Mouse (Mus musculus): ENCODE results near the gene Tmem183a.

DNA sequence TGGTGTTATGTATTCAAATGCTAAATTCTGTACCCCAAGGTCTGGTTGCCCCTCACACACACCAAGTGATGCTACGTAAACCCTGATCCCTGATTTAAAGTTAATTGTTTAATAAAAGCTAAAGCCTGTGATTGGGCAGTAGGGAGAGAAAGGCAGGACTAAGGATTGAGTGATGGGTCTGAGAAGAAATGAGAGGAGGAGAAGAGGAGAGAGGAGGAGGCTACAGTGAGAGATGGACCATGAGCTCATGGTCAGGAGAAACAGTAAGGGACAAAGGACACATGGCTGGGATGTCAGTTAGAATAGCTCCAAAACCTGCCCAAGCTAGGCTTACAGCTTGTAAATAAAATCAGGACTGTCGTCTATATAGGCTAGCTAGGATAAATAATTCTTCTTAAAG is 19.3 kb upstream of the Tmem183a start:
- TF ChIP-seq CTCF (IDR thresholded peaks at IDR 0.05; ENCODE audit: extremely low read depth, insufficient read length, insufficient replicate concordance, low read depth, low read length) (no peak), POLR2A (IDR thresholded peaks at IDR 0.05; ENCODE audit: low read depth, low read length) (no peak)
